Mouse (Mus musculus) kidney, adult 2 months (tissue): ENCODE data around the gene Ctla2b.
"Not testable (repeated sequence)": the region's sequence is repeated elsewhere in the genome, so short reads cannot be mapped to it uniquely, and the experiment has no call there.

Experiments used
- CTCF ChIP-seq: fragments of 200-500 bp; conservative IDR thresholded peaks from 2 replicates; pipeline ENCODE4 v1.5.1; 2011; ENCODE audit warnings: low read depth, mild to moderate bottlenecking, control low read depth, low read length, moderate library complexity, mixed read lengths; ENCODE audit not compliant: insufficient read depth, insufficient read length
- POLR2A ChIP-seq: fragments of 200-500 bp; IDR thresholded peaks from one replicate; pipeline ENCODE4 v1.6.1; 2011; ENCODE audit warnings: low read depth, low read length, control low read depth

DNA sequence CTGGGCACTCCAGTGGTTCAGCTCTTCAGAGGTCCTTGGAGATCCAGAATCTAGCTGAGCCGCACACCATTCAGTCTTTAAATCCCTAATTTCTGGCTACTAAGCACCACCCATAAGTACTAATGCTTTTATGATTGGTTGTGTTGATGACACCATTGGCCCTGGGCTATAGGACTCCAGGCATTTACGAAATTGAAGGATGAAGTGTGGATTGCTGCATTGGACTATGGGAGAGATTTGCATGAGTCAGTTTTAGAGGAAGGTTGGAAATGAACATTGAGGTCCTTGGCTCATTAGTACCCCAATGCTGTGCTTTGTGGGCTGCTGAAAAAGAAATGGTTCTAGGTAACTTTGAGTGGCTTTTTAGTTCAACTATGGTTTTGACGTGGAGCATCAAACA, 44.6 kb upstream of the Ctla2b start, which contains the start of gene Tpbpa:
- not testable (repeated sequence) for TF ChIP-seq CTCF, POLR2A
